Mouse (Mus musculus) right cerebral cortex, postnatal 10 days (tissue): ENCODE results near the gene Spon1.
A peak's percentile ranks its signal among the peaks of the same experiment; 100 is the strongest.

Experiments
- DNase-seq, 2 experiments: peaks; one replicate each; pipeline ENCODE4 v3.0.0; 2021; ENCODE audit warnings: low spot score in 2 of 2

The Spon1 gene

DNA sequence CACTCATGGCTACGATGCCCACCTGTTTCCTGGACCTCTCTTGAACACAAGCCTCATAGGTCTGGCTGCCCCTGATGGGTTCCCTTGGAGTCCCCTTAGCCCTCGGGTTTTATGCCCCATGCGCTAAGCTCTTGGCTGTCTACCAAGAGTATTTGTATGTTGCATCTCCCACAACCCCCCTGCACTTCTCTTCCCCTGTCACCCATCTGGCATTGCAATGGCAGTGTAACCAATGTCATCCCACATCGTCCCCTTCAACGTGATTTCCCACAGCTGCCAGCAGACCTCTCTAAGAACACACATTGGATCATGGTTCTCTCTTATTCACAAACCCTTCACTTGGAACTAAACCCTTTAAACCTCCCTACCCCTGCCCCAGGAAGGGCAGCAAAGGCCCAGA is 239.7 kb downstream of the Spon1 start:
- DNase-seq, result no peak

DNA sequence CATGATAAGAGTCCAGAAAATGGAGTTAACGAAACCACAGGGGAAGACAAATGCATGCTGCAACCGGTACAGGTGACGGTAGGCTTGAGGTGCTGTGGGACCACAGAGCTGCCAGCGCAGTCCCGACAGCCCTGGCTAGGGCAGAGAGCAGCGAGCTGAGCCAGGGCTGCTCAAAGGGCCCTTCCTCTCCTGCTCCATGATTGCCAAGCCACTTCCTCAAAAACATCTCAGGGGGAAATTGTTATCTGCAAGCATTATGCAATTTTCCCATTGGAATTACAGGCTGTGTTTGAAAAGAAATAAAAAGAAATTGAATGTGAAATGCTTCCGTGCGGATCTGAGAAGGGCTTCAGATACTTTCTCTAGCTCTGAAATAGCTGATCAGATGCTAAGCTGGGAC is 240.7 kb downstream of the Spon1 start:
- DNase-seq, result no peak

DNA sequence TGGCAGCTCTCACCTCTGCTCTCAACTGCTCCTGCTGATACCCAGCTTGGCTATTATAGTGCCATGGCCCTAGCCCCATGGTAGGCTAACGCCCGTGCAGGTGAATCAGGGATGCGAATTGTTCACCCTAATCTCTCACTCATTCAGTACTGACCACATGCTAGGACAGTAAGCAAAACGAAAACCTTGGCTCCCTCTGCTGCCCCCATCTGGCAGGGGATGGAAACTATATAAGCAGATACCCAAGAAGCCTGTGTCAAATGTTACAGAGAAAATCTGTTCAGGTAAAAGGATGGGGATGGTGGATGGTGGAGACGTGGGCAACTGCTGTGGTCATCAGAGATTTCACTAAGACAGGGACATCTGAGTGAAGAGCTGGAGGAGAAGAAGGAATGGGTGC is 241.8 kb downstream of the Spon1 start:
- DNase-seq, result no peak

DNA sequence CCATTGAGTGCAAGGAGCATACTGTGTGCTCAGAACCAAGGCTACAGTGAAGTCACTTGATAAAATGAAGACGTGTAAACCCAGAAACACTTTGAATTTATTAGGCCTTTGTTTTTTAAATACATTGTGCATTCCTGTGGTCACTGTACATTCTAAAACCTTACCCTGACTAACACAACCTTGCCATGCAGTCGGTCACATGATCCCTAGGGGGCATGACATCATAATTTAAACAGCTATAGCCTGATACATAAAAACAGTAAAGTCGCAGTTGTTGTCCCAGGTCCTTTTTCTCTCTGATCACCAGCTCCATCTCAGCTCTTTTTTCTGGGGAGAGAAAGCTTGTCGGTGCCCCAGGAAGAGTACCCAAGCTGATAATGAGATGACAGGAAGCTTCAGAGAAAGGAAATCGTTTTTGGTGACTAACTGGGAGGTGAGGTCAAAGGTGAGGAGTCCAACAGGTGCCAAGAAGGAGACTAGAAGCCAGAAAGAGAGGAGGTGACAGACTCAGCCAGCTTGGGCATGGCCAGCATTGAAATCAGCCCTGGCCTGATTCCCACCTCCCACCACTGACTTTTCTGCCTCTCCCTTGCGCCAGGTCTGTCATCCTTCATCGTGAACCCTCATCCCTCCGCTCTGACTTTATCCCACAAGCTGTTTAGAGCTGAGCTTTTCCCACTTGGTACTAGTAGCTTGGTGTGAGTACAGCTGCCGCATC is 246.1 kb downstream of the Spon1 start:
- no peak for DNase-seq

DNA sequence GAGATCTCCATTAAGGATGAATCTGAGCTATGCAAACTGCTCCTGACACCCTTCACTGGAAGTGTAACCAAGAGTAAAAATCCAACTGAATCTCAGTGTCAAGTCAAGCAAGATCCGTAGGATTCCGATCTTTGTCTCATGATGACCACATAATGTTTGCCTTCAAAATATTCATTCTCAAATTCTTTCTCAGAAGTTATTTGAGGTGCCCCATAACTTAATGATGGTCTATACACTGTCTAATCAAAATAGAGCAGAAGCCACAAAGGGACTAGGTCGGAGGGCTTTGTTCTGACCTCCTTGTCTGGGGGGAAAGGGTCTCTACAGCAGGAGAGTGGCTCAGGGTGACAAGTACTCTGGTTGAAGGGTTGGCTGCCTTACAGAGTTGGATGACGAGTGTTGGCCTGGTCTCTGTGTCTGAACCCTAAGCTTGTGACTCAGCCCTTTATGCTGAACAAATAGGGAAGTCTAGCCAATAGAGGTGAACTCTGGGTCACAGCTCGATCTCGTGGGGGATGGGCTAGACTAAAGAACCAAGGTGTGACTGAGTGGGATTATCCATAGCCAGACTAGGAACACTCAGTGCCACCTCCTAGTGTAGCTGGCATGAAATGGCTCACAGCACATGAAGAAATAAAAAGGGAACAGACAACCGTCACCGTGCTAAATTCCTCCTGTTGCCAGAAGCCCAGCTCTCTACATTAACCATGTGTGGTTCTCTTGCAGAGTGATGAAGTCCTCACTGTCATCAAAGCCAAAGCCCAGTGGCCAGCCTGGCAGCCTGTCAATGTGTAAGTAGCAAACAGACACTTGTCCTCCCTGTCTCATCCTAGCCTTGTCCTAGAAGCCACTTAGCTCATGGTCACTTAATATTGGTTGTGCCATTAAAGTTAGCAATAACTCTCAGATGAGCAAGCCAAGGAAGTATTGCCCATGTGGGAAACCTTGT is 250.5 kb downstream of the Spon1 start:
- no peak for DNase-seq

DNA sequence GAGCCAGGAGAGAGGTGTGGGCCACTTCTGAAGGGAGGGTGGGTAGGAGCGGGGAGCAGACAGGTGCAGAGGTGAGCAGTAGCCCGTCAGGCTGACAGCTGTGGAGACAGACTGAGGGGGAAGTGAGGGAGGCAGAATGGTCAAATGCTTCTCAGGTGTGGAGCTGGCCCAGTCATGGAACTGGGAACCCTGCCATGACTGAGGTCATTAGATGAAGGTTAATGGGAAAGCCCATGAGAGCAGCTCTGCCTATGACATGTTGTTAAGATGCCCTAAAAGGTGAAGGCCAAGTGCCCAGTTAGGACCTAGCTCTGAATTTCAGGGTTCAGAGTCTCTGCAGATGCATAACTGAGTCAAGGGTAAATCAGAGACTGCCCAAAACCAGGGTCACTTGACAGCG is 253.1 kb downstream of the Spon1 start:
- no peak for DNase-seq

DNA sequence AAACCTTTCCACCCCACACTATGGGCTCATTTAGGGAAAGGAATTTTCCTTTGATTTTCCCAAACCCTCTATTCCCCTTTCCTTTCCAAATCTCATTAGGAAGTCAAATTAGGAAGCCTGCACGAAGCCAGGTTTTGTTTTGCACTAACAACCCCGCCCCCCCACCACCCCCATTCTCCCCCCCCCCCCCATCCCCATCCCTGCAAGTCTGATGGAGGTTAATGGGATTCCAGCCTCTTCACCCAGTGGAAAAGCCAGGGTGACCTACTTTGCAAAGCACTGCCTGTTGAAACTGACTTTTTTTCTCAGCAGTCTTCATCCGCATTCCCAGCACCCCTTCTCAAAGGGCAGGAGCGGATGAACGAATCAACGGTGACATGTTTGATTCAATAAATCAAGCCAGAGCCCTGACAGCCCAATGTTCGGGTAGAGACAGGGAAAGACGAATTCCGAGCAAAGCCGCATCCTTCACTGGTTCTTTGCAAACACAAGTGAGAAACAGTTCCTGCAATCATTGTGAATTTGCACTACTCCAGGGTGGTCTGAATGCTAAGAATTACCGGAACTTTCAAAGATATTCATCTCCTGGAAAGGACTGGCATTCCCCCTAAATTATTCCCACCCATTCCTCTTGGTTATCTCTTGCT is 254.4 kb downstream of the Spon1 start:
- DNase-seq, result peak in 1 of 2 experiments; percentile 43

DNA sequence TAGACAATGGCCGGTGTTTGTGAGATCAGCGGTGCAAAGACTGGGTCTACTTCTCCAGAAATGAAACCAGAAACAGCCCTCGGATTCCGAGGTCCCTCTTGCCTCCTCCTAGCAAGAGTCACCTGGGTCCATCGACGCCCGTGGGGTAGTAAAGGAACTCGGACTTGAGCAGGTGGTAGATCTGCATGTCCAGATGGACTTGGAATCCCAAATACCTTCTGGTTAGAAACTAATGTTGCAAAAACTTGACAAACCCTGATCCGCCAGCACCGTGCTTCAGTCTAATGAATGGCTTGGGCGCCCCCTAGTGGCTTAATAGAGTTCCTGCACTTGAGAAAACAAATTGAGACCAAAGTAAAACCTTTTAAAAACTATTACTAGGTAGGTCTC is 254.9 kb downstream of the Spon1 start:
- peak; percentile 87 to 88 for DNase-seq

DNA sequence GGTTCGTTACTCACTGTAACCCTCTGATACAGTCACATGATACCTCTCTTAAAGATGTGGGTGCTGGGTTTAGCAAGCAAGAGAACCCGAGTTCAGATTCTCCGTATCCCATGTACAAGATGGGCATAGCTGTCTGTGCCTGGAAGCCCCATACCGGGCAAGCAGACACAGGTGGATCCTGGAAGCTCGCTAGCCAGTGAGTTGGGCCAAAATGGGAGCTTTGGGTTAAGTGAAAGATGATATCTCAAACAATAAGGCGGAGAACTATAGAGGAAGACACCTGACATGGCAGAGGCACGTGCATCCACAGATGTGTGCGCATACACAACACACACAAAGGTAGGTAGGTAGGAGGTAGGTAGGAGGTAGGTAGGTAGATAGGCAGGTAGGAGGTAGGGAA is 261.1 kb downstream of the Spon1 start:
- no peak for DNase-seq

DNA sequence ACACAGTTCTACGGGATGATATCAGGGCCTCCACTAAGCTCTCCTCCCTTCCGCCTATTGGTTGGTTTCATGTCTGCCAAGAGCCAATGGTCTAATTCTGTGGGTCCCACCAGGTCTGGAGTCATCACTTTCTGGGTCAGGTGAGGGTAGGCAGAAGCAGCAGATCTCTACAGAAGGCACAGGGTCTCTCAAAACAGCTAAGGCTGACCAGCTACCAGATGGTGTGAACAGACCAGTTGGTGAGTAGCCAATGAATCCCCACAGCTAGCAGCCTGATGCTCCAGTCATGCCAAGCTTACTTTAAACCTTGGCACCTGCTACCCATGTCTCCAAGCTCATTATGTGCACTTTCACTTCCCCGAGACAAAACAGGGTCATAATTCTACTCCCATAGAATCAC is 261.6 kb downstream of the Spon1 start:
- peak in 1 of 2 experiments; percentile 47 for DNase-seq

DNA sequence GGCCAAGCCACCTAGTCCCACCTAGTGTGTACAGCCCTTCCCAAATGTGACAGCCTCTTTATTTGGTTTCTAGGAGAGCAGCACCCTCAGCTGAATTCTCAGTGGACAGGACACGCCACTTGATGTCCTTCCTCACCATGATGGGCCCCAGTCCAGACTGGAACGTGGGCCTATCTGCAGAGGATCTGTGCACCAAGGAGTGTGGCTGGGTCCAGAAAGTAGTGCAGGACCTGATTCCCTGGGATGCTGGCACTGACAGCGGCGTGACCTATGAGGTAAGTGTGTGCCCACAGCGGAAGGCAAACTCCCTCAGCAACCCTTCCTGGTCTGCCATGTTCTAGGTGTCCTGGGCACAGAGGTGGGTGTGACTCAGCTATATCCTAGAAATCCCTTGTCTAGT is 263.0 kb downstream of the Spon1 start:
- no peak for DNase-seq

DNA sequence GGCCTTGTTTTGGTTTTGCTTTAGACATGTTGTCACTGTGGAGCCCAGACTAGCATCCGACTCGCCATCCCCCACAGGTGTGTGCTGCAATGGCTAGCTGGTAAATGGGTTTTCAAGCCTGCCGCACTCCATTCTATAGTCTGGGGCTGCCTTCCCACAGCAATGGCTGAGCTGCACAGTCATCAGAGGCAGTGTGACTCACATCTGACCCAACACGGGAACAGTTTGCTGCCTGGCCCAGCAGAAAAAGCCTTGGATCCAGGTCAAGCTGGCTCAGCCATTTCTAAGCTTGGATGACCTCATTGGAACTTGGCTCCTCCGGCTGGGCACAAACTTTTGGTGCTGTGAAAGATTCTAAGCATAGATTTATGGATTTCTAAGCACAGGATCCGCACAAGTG is 263.8 kb downstream of the Spon1 start:
- peak; percentile 53 to 67 for DNase-seq

DNA sequence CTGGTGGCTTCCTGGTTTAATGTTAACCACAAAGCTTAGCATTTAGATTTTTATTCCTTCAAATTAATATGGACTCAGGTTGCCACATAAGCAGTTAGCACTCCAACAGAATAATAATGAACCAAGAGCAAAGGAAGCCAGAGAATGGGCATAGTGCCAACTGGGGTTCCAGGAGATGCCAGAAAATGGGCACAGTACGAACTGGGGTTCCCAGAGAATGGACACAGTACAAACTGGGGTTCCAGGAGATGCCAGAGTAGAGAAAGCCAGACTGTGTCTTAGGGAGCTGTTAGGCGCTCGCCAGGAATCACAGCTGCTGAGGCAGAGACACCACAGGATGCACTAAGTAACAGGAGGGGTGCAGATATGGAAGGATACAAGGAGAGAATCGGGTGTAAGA is 271.4 kb downstream of the Spon1 start:
- peak; percentile 73 to 76 for DNase-seq

DNA sequence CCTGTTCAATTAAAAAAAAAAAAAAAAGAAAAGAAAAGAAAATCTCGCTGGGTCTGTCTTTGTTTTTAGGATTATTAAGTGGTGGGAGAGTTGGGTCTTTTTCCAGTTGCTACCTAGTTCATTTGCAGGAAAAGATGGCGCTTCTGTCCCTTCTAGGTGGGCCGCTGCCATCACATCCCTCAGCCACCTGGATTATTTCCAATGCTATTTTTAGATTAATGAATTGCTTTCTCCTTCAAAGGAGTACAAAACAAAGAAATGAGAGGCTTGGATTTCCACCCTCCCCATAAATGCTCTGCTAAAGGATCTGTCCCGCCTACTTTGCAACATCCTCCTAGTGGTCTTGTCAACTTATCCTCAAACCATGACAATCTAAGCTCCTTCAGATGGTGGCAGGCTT is 275.6 kb downstream of the Spon1 start:
- no peak for DNase-seq

DNA sequence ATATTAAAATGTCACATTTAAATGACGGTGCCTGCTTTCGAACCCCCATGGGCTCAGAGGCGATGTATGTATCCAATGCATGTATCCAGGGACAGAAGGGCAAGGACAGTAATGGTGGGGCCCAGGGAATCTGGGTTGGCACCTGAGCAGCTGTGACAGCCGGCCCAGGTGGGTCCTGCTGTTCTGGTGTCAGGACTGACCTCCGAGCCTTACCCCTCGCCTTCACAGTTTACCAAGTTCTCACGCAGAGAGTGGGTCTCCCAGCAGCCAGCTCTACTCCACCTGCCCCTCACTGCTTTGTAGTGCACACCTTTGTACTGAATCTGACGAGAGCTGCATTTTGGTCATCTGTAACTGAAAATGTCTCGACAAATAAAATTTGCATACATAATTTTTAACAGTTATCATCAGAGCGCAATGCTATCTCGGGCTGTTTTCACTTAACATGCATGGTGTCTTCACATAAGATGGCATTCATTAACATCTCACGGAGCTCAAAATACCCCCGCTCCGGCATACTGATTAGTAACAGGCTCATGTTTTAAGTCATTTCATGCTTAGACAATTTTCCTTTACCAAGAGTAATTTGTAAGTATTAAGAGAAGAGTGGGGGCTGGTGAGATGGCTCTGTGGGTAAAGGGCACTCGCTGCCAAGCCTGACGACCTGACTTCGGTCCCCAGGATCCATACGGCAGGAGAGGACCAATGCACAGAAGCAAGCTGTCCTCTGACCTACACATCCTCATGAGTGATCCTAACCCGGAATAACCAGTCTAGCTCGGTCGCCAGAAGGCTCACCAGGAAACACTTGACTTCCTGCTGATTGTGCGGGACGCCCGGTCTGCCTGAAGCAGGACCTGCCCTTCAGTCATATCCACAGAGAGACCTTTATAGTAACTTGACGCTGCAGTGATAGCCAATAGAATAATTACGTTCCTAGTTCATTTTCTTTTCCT is 277.5 kb downstream of the Spon1 start:
- no peak for DNase-seq

DNA sequence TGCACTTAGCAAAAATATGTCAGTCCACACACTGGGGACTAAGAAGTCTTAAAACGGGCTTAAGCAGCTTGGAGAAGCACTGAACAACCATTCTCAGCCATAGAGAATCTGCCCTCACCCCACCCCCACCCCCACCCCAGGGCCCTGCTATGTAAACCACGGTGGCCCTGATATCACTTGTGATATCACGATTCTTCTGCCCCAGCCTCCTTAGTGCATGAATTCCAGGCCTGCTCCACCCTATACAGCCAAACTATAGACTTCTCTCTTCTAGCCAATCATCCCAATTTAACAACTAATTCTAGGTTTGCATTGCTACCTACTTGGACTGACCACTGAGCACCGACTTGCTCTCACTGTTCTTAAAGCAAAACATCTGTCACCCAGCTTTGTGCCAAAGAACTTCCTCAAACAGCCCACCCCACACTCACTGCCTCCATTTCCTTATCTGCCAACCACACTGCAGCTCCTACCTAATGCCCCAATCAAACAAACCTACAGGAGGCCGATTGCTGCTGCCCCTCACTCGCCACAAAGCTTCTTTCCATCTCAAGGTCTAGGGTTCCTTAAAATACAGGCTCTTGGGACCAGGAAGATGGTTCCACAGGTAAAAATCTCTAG is 278.2 kb downstream of the Spon1 start:
- no peak for DNase-seq

DNA sequence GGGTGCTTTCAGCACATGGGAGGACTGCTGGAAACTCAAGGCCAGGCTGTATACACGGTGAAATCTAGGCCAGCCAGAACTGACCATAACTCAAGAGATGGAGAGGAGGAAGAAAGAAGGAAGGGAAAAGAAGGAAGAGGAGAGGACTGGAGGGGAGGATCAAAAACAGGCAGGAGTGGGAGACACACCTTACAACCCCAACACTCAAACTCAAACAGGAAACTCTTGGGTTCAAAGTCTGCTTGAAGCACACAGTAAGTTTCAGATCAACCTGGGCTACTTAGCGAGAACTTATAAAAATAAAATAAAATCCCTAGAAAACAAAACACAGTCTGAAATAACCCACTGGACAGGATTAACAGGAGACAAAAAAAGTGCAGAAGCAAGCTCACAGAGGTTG is 280.0 kb downstream of the Spon1 start:
- no peak for DNase-seq

DNA sequence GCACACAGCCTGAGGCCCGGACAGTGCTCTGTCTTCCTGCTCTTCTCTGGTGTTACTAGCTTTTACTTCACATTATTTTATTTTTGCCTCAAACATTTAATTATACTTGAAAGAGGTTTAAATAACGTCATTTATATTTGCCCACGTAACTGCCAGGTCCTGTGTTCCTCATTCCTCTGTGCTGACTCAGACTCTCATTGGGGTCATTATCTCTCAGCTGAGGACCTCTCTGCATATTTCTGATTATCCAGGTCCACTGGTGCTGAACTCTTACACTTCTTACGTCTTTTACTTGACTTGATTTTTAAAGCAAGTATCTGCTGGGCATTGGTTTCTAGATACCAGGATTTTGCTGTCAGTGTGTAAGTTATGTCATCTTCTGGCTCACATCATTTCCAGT is 287.9 kb downstream of the Spon1 start:
- no peak for DNase-seq

DNA sequence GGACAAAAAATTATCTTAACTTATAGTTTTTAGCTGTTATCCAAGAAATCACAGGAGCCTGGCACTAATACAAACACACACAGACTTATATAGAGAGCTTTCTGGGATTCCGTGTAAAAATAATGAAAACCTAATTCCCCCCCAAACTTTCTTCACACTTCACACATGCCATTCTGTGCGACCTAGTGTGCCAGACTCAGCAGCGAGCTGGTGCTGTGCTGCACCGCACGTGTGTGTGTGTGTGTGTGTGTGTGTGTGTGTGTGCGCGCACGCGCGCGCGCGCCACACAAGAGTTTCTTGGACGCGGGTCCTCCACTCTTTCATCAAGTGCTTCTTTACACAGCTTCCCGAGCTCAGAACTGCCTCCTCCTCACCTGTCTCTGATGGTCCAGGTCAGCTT is 292.4 kb downstream of the Spon1 start:
- DNase-seq, result no peak

DNA sequence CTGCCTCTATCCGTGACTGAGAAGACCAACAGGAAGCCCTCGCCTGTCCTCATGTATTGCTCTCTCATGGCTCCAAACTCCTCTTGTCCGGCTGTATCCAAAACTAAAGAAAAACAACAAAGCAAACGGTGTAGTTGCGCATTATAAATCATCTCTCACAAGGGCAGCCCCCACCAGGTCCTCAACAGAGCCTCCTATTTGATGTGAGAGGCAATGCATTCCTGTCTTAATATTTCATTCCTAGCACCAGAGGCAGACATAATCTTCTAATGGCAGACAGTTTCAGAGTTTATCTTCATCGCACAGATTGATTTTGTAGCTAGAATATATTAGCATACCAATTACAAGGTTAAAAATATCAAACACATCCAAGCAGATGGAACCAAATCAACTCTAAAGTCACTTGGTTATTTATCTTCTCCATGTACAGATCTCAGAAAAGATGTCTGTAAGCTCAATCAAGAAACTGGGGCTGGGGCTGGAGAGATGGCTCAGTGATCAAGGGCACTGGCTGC is 293.2 kb downstream of the Spon1 start:
- no peak for DNase-seq

DNA sequence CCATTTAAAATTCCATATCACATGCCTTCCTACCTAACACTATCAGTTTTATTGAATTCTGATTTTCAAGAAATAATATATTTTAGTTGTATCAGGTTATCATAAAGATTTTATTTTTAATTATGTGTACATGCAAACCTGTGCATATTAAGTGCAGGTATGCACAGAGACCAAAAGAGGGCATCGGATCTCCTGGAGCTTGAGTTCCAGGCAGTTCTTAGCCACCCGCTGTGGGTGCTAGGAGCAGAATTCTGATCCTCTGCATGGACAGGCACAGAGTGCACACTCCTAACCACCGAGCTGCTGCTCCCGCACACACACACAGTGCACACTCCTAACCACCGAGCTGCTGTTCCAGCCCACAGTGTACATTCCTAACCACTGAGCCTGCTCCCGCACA is 294.6 kb downstream of the Spon1 start:
- no peak for DNase-seq
